Mouse (Mus musculus) left cerebral cortex, adult 9 months (tissue): ENCODE results near the gene Zbtb5.
"Not testable (repeated sequence)": the region's sequence is repeated elsewhere in the genome, so short reads cannot be mapped to it uniquely, and the experiment has no call there.

Source experiments
- DNase-seq, 2 experiments: peaks; one replicate each; pipeline ENCODE4 v3.0.0; 2022; ENCODE audit warnings: low spot score in 2 of 2

Gene Zbtb5

DNA sequence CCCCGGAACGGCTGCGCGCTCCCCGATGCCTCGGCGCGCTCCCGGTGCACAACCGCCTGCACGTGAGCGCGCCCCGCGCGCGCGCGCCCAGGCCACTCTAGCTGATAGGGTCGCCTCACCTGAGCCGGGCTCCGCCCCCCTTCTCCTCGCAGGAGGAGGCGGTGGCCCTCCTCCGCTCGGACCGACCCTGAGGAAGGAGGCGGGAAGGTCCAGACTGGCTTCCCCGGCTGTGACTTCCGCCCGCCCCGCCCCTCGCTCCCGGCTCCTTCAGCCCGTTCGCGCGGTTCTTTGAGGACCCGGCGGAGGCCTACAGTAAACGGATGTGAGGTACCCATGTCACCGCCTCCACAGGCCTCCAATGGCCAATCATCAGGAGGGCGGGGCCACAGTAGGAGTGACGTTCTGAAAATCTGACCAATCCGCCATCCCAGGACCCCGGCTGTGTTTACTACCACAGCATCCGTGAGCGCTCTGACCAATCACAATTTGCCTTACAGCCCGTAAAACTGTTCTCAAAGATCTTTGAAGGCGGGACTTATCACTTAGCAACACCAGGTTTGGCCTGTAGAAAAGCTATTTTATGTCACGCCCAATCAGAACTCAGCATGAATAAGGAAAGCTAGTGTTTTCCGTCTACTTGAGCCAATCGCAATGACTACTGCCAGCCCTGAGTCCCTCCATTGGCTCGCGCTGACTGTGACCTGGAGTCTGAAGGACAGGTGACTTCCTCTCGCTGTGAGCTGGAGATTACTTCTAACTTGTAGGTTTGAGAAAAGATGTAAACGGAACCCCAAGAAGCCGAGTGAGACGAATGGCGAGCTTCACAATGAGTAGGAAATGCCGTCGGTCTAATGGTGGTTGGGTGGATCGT, at the start of gene Zbtb5:
Gene Zbtb5, minus strand, starts transcription at position 308 of the 871 bp plus-strand sequence.
- DNase-seq: peak; percentile 100

DNA sequence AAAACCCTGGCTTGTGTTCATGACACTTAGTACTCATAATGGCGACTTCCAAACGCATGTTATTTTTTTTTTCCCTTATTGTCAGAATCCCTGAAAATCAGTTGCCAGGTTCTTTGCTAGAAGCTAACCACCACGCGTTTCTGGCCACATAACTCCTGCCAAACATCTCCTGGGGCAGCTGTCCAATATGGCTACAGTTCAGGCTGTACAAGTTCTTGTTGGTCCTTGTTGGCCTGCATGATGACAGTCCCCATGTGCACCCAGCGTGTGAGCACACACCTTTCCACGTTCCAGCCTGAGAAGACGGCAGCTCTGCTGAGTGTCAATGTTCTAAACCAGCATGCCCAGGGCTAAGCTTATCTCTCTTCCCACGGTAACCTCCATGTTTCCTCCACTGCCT, 43.2 kb upstream of the Zbtb5 start:
- no peak for DNase-seq

DNA sequence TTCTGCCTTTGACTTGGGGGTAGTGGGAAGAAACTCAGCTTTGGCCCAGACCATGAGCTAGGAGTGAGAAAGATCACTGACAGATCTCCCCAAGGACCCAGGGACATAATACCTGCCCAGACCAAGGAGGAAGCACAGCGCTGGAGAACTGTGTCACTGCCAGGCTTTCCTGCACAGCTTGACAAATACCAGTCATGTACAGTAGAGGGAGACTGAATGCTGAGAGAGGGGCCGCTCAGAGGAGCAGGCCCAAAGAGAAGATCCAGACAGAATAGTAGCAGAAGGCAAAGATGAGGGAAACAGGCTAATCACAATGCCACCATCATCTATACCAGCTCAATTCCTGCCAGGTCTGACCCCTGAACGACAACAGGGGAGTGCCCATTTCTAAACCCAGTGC, 42.6 kb upstream of the Zbtb5 start:
- no peak for DNase-seq

GRCm38 (mm10) chr4:45047956-45048355, 35.7 kb upstream of the Zbtb5 start:
- peak in 1 of 2 experiments; percentile 49 for DNase-seq

DNA sequence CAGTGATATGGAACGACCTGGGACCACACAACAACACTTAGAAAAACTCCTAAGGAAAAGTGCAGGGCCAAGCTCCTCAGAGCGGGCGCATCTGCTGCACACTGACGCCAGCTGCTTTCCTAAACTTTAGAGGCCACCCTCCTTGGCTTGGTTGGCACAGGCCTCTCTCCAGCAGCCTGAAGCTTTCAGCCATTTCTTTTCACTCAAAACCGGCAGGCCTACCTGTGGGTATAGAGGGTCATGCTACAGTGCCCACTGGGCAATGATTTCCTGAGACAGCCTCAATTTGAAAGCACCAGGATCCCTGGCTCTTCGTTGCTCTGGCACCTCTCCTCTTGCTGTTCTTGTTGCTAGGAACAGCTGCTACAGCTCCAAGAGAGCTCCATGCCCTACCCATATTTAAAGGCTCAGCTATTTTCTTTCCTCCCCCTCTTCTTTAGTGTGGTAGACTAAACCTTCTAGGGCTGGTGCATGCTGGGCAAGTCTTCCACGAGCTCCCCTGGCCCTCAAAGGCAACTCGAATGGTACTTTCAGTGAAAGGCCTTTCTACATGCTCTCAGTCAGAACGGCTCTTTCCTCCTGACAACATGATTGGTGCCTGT, 35.2 kb upstream of the Zbtb5 start:
- DNase-seq: peak; percentile 17 to 18

DNA sequence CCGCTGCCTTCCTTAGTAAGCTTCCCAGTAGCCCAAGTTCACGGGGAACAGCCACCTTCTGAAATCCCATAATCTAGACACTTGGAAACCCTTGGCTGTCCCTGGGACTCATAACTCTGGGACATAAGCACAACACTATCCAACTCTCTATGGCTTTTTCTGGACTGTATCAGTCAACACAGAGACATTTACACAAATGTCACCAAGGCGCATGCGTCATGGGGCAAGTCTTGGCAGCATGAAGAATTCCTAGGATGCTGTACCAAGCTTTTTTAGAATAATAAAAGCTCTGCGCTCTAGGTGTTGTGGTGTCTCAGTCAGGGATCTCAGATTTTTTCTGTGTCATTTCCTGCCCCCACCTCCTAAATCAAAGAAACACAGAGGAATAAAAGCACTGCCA, 34.5 kb upstream of the Zbtb5 start:
- no peak for DNase-seq

GRCm38 (mm10) chr4:45040795-45041194, 28.6 kb upstream of the Zbtb5 start:
- DNase-seq: no peak

DNA sequence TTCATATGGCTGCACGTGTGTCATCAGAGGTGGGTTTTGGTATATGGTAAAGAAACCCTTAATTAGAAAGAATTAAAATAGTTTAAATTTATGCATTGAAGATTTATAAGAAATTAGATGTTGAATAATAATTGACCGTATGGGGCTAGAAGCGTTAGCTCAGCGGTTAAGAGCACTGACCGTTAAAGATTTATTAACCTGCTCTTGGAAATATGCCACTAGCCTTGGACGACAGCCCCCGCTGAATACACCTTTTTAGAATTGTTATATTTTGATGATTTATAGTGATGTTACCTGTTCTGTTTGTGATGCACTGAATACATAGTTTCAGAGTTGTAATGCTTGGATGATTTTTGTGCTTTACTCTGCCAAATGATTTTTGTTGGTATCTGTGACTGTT, 27.3 kb upstream of the Zbtb5 start:
- not testable (repeated sequence) for DNase-seq

DNA sequence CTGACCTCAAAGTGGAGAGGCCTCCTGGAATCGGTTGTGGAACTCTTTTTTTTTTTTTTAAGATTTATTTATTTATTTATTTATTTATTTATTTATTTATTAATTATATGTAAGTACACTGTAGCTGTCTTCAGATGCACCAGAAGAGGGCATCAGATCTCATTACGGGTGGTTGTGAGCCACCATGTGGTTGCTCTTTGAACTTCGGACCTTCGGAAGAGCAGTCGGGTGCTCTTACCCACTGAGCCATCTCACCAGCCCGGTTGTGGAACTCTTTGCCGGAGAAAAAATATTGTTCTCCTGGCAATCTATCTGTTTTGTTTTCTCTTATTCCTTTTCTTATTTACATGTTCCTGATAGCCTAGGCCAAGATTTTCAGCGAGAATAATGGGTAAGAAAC, 26.7 kb upstream of the Zbtb5 start:
- not testable (repeated sequence) for DNase-seq

DNA sequence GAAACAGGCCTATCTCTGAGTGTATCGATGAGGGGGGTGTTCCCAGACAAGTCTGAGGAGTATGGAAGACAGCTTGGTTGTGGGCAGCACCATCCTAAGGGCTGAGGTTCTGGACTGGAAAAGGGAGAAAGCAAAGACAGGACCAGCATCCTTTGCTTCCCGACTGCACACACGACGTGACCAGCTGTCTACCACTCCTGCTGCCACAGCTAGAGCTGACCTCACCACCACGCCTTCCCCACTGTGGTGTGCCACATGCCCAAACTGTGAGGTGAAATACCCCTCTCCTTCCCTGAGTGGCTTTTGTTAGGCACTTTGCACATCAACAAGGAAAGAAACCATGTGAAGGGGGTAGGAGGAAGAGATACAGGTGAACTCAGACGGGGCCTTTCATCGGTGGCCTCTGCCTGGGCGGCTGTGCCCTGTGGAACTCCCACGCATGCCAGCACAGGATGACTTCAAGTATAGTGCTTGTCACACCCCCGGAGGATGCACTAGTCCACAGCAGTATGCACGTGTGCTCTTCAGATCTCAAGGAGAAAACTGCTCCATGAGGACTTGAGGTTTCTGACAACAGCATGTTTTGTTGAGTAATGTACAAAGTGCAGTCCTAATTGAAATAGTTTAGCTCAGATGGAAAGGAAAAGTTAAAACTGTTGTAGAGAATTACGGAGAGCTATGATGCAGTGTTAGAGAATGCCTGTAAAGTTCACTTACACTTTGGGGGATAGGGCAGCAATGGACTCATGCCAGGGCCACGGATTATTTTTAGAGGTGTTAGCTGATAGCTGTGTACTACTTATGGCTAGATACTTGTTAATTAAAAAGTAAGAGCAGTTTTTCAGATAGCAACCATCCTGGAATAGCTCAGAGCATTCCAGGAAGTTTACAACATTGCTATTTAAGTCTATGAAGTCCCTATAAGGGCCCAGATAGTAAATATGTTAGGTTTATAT, 25.5 kb upstream of the Zbtb5 start:
- DNase-seq: no peak

DNA sequence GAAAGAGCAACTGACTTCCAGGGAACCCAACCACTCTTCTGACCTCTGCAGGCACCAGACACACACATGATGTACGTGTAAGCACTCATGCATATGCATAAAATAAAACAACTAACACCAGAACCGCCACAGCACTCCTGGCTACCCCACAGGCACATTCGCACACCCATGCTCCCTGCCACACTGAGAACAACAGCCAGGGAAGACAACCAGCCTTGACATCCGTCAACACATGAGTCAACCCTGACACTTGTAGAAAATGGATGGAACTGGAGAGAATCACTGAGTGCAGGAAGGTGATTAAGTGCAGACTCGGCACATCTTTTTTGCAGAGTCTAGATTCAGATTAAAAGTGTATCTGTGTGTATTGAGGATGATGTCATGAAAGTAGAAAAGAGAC, 24.4 kb upstream of the Zbtb5 start:
- DNase-seq: no peak

DNA sequence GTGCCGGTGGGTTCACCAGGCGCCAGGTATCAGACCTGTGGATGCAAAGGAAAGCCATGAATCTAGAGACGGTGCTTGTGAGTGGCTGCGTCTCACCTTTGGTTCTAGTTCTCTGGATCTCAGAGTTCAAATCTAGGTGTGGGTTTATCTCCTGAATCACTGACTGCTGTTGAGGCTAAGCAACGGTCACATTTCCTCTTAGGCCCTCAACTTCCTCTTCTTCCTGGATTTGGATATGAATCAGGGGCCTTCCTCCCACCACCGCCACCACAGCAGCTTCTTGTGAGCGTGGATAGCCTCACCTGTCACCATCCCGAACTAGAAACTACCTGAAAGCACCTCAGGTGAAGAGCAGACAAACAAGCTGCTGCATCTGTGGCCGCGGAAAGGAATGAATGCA, 23.8 kb upstream of the Zbtb5 start:
- no peak for DNase-seq

DNA sequence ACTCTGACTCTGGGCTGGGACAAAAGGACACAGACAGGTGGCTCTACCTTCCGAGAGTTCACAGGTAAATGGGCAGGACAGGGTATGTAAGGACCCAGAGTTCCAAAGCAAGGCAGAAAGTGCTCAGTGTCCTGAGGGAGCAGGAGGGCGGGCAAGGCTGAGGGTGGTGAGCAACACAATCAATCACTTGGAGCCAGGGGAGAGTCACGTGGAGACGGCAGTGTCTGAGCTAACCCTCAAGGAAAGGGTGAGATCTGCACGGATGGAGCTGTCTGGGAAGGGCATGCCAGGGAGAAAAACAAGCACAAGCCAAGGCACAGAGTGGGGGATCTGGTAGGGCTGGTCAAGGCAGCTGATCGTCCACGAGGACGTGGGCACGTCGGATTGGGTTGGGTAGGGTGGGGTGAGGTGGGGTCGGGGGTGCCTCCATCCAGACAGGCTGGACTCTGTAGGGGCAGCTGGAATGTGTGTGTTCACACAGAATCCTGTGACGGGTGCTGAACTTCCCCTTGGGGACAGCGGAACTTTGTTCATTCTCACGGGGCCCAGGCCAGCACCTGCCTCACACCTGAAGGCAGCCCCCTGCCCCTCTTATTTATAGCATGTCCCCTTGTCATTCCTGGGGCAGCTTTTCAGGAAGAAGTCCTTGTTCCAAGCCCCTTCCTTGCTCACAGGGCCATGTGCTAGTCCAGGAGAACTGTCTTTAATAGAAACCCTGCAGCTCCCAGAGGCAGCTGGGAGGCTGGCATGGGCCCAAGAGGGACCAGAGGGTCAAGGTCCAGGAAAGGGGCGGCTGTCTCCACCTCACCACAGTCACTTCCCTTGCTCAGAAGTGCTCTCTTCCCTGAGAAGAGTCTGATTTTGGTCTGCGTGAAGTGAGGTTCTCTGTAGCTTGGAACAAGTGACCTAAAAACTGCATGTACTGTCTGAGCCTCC, 22.7 kb upstream of the Zbtb5 start:
- DNase-seq: no peak

GRCm38 (mm10) chr4:45032586-45032985, 20.4 kb upstream of the Zbtb5 start:
- DNase-seq: no peak

GRCm38 (mm10) chr4:45026459-45026858, 14.2 kb upstream of the Zbtb5 start:
- DNase-seq: no peak

GRCm38 (mm10) chr4:45019009-45019408, 6.8 kb upstream of the Zbtb5 start:
- no peak for DNase-seq

DNA sequence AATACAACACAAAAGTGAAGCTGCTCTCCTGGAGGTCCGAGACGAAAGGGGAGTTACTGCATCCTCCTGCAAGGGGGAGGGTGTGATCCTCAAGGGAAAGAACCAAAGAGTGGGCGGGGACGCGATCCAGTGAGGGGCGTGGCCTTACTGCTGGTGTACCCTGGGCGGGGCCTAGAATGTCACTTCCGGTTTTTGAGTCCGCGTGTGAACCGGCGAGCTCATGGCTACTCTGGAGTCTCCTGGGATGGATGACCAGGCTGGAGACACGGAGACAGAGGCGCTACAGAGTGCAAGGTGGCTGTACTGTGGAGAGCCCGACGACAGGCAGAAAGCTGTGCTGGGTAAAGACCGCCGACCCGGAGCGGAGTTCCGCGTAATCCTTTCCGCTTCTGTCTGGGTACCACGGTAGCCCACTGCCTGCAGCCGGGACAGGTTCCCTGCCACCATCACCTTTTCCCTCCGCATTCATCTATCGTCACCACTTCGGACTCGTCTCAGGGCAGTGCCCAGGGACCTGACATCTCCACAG, 6.3 kb upstream of the Zbtb5 start, which contains the start of gene Polr1e:
Gene Polr1e, plus strand, starts transcription at position 132 of the 529 bp plus-strand sequence.
- peak; percentile 55 to 90 for DNase-seq

- peak in 1 of 2 experiments; percentile 69 for DNase-seq
Observed at GRCm38 (mm10) chr4:45015615-45016014, 3.4 kb upstream of the Zbtb5 start.

- no peak for DNase-seq
Observed at GRCm38 (mm10) chr4:45013537-45013936, 1.3 kb upstream of the Zbtb5 start.

GRCm38 (mm10) chr4:45013031-45013431, 819 bp upstream of the Zbtb5 start:
- no peak for DNase-seq
